Mouse (Mus musculus): ENCODE results near the gene Cep78.
"Not testable (repeated sequence)": the region's sequence is repeated elsewhere in the genome, so short reads cannot be mapped to it uniquely, and the experiment has no call there.

The Cep78 gene

DNA sequence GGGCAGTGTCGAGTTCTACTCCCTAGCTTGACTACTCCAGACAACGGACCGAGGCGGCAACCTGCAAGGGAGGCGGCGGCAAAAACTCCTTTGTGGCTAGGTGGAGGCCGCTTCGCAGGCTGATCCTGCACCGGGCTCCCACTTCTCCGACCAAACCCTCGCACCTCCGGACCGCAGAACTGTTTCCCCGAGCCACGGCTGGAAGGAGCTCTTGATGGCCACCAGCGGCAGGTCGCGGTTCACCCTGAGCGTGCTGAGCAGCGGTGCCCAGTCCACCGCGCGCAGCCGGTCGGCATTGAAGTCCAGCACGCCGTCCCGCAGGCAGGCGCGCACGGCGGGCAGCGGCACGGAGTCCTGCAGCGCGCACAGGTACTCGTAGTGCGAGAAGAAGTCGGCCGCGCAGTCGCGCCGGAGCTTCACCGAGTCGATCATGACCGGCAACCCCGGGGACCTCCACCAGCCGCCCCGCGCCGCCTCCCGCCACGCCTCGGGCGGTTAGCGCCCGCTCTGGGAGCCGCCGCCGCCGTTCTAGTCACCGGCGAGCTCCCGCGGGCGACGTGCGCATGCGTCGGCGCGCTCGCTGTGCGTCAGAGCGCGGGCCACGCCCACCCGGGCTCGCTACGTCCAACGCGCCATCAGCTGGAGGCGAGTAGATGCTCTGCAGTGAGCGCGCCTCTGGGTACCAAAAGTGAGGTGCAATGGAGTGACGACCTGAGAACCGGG is at the start of gene Cep78:
Cep78 (minus strand) TSS at position 541 of the 723 bp plus-strand sequence.
- in situ Hi-C loops (cut with MboI; ENCODE audit: low pct_unique_long_range_greater_than_20kb in 1 of 2, low sequenced_read_pairs in 2 of 2, unreplicated experiment in 1 of 2) = no loop called here

GRCm38 (mm10) chr19:16031276-16031675 is 46.5 kb upstream of the Cep78 start:
- in situ Hi-C loops (cut with MboI; ENCODE audit: low pct_unique_long_range_greater_than_20kb in 1 of 2, low sequenced_read_pairs in 2 of 2, unreplicated experiment in 1 of 2) = no loop called here

GRCm38 (mm10) chr19:16029253-16029771 is 44.5 kb upstream of the Cep78 start:
- in situ Hi-C loops (cut with MboI; ENCODE audit: low pct_unique_long_range_greater_than_20kb in 1 of 2, low sequenced_read_pairs in 2 of 2, unreplicated experiment in 1 of 2) = not testable (repeated sequence)

- in situ Hi-C loops (cut with MboI; ENCODE audit: low pct_unique_long_range_greater_than_20kb in 1 of 2, low sequenced_read_pairs in 2 of 2, unreplicated experiment in 1 of 2) = no loop called here
These were observed 44.0 kb upstream of the Cep78 start for GRCm38 (mm10) chr19:16028746-16029252.

GRCm38 (mm10) chr19:16027876-16028670 is 43.3 kb upstream of the Cep78 start:
- in situ Hi-C loops (cut with MboI; ENCODE audit: low pct_unique_long_range_greater_than_20kb in 1 of 2, low sequenced_read_pairs in 2 of 2, unreplicated experiment in 1 of 2) = no loop called here

DNA sequence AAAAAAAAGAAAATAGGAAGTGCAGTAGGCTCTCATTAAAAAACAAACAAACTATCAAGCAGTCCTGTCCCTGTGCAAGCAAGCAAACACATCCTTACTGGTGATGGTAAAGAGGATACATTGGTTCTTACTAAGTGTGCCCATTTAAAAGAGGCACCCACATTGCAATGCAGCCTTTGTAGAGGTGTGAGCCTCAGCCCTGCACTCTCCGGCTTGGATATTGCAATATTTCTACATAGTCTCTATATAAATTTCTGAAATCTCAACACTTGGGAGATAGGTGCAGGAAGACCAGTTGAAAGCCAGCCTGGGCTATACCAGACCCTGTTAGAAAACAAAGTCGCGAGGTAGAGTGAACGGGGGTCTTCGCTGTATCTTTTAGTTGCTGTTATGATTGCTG is 41.5 kb upstream of the Cep78 start:
- in situ Hi-C loops (cut with MboI; ENCODE audit: low pct_unique_long_range_greater_than_20kb in 1 of 2, low sequenced_read_pairs in 2 of 2, unreplicated experiment in 1 of 2) = no loop called here

DNA sequence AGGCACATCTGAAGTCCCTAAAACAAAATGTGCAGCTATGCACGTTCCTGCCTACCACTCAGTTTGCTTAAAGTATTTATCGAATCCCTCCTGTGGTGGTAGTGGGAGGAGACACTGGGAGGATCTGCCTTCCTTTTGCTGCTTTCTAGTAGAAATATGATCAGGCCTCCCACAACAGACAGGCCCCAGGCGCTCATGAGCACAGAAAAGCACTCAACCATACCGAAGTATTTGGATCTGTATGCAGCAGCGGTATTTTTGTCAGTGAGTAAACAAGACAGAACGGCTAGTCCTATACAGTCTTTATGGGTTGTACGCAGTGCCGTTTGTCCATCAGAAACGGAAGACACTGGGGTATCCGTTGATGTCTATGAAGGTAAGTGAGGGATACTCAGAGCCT is 37.4 kb upstream of the Cep78 start:
- in situ Hi-C loops (cut with MboI; ENCODE audit: low pct_unique_long_range_greater_than_20kb in 1 of 2, low sequenced_read_pairs in 2 of 2, unreplicated experiment in 1 of 2) = no loop called here

DNA sequence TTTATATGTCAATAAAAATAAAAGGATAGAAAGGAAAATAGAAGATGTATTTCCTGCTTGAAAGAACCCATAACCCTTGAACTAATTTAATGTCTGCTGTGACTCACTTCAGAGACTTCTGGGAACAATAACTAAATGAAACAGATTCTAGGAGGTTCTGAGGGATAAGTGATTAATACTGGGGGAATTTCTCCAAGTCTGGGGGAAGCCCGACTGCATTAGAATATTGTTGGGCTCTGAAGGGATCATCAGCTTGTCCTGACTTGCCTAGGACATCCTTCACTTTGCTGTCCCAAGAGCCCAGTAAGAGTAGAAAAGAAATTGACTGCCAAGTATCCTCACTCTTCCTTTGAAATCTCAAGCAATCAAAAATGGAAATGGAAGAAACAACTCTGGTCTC is 31.4 kb upstream of the Cep78 start:
- in situ Hi-C loops (cut with MboI; ENCODE audit: low pct_unique_long_range_greater_than_20kb in 1 of 2, low sequenced_read_pairs in 2 of 2, unreplicated experiment in 1 of 2) = no loop called here

GRCm38 (mm10) chr19:16015191-16015968 is 30.6 kb upstream of the Cep78 start:
- in situ Hi-C loops (cut with MboI; ENCODE audit: low pct_unique_long_range_greater_than_20kb in 1 of 2, low sequenced_read_pairs in 2 of 2, unreplicated experiment in 1 of 2) = no loop called here

GRCm38 (mm10) chr19:16009746-16010337 is 25.1 kb upstream of the Cep78 start:
- in situ Hi-C loops (cut with MboI; ENCODE audit: low pct_unique_long_range_greater_than_20kb in 1 of 2, low sequenced_read_pairs in 2 of 2, unreplicated experiment in 1 of 2) = no loop called here

- in situ Hi-C loops (cut with MboI; ENCODE audit: low pct_unique_long_range_greater_than_20kb in 1 of 2, low sequenced_read_pairs in 2 of 2, unreplicated experiment in 1 of 2) = no loop called here
These were observed 24.3 kb upstream of the Cep78 start for GRCm38 (mm10) chr19:16009111-16009510.

DNA sequence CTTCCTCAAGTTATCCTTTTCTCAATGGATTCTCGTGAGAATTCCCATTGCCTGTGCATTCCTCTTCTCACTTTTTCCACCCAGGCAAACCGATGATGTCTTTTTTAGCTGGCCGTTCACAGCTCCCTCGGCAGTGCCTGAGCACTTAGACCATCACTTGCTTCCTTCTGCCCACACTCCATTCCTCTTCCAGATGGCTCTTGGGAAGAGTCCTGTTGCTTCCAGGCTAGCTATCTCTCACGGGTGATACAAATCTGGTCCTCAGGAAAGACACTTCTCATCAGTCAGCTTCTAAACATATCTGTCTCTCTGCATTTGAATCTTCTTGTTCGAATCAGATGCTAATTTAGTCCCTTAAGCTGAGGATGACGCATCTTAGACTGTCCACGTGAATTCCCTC is 22.3 kb upstream of the Cep78 start:
- in situ Hi-C loops (cut with MboI; ENCODE audit: low pct_unique_long_range_greater_than_20kb in 1 of 2, low sequenced_read_pairs in 2 of 2, unreplicated experiment in 1 of 2) = no loop called here

DNA sequence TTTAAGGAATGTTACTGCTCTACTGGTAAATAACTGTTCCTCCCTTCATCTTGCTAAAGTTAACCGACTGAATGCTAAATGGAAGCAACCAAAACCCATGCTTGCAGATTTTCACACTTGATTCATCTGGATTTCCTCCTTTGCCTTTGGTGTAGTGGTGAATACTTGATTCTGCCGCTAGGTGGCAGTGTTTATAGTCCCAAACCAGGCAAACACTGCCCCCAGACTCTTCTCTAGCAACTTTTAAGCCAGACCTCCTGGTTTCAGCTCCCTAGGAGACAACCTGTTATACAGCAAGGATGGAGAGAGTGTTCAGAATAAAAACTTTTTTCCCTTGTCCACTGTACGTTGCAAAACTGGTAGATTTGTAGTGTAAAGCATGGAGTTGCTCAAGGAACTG is 13.4 kb upstream of the Cep78 start:
- in situ Hi-C loops (cut with MboI; ENCODE audit: low pct_unique_long_range_greater_than_20kb in 1 of 2, low sequenced_read_pairs in 2 of 2, unreplicated experiment in 1 of 2) = no loop called here

DNA sequence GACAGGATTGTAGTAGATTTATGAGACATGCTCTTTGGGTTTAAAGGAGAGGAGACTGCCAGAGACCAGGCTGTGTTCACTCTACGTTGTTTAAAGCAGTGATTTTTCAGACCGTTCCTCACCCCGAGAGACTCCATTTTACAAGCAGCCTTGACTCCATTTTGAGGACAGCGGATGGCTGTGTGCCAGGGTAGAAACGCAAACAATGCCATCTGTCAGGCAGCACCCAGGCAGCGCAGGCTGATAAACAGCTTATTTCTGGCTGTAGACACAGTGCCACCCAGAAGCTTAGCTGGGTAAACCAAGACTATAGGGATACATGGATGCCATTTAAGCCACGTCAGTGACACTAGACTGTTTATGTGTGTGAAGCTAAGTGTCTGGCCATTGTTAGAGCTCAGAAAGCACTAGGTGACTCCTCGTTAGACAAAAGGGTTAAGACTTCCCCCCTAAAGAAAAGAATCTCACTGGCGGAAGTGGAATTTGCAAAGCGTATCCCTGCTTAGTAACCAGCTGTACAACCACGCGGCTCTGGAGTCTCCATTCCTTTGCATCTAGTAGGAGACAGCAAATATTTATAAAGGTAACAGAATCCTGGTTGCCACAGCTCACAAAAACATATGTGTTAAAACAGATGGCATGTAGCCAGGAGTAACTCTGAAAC is 12.2 kb upstream of the Cep78 start:
- in situ Hi-C loops (cut with MboI; ENCODE audit: low pct_unique_long_range_greater_than_20kb in 1 of 2, low sequenced_read_pairs in 2 of 2, unreplicated experiment in 1 of 2) = no loop called here

- in situ Hi-C loops (cut with MboI; ENCODE audit: low pct_unique_long_range_greater_than_20kb in 1 of 2, low sequenced_read_pairs in 2 of 2, unreplicated experiment in 1 of 2) = no loop called here
These were observed 5.3 kb upstream of the Cep78 start for GRCm38 (mm10) chr19:15990102-15990501.

DNA sequence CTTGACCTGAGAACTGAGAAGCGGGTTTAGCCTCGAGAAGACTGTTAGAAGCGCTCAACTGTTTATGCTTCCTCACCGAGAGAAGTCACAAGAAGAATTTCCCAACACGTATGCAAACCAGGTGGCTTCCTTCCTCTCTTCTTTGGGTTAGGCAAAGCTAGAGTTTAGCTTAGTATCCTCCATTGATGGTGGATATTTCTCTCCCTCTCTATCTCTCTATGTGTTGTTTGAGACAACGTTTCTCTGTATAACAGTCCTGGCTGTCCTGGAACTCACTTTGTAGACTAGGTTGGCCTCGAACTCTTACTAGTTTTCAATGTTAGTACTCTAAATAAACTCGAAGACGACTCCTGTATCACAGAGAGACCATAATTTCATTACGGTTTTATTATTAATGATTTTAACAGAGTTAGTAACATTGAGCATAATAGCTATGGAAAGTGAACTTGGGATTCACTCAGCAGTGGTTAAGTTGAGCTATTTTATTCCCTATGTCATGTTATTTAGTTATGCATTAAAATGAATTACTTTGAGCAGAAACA is 454 bp upstream of the Cep78 start:
- in situ Hi-C loops (cut with MboI; ENCODE audit: low pct_unique_long_range_greater_than_20kb in 1 of 2, low sequenced_read_pairs in 2 of 2, unreplicated experiment in 1 of 2) = no loop called here

DNA sequence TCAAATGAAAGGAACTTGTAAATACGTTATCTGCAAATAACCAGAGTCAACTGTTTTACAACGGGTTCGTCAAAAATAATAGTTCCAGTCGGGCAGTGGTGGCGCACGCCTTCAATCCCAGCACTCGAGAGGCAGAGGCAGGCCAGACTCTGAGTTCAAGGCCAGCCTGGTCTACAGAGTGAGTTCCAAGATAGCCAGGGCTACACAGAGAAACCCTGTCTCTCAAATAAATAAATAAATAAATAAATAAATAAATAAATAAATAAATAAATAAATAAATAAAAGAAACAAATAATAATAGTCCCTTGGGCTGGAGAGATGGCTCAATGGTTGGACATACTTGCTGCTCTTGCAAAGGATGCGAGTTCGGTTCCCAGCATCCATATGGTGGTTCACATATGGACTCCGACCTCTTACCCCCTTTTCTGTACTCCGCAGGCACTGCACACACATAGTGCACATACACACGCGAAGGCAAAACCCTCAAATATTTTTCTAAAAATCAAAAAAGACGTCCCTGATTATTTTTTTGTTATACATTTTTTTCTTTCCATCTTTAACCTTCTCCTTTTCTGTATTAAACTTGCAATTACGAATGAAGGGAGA is 947 bp downstream of the Cep78 start:
- in situ Hi-C loops (cut with MboI; ENCODE audit: low pct_unique_long_range_greater_than_20kb in 1 of 2, low sequenced_read_pairs in 2 of 2, unreplicated experiment in 1 of 2) = no loop called here
